Mouse (Mus musculus) gastrocnemius, adult 2 months (tissue): ENCODE measurements around the gene Ackr3. TPM values are rescaled to one million over a fixed set of nuclear protein-coding genes. Genes with fewer than 3 reads are reported as not detected.

Experiments used
- DNase-seq: peaks from one replicate; pipeline ENCODE4 v3.0.0; 2022
- H3K27ac ChIP-seq: fragments of 200-600 bp; 2 replicates; pipeline ENCODE4 v1.8.1; 2022; ENCODE audit warnings: mild to moderate bottlenecking
- H3K4me3 ChIP-seq: fragments of 200-600 bp; 2 replicates; pipeline ENCODE4 v1.8.1; 2022; ENCODE audit warnings: mild to moderate bottlenecking, moderate library complexity
- CTCF ChIP-seq: fragments of 200-600 bp; IDR thresholded peaks from 2 replicates; pipeline ENCODE4 v1.8.1; 2022; ENCODE audit warnings: antibody characterized with exemption, mild to moderate bottlenecking, moderate library complexity
- intact Hi-C: fragments of 180-260 bp; cut with DNase I; formaldehyde crosslinking; loops from one replicate; pipeline ENCODE4 v1.15.1; 2025
- total RNA-seq, 2 experiments: library from RNA; stranded (reverse); gene quantifications; 2 replicates each; pipeline ENCODE4 v1.2.3; 2021

Ackr3 gene
- total RNA-seq, 2 experiments from 2014 or later: 10.7 to 17.2 TPM

DNA sequence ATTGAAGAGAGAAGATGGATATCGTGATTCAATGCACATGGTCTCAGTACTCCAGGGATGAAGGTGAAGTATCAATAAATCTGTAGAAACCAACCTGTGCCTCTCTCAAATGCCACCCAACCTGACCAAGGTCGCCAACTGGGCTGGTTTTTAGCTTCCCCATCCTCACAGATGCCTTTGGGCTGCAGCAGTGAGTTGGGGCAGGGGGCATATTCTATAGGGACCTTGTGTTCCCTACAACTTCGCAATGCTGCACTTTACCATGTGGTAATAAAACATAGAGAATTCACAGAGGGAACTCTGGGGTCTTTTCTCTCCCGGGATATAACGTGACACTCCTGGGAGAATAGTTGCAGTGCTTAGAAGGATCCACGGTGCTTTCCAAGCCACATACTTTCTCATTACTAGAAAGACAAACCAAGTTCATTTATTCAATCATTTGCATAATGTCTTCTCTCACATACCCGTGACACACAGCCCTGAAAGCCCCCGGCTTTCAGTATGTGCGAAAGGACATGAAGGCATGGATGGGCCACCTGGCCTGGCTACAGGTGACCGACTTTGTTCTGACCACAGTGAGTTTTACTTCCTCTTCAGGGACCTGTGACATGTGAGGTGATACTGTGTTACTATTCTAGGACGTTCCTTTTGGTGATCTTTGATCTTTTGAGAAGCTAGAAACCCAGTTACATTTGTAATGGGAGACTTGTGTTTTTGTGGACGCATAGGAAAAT is 22.6 kb upstream of the Ackr3 start:
- no peak for DNase-seq
- Histone ChIP-seq H3K27ac (no peak overlapping the region), H3K4me3 (no peak overlapping the region)
- intact Hi-C loops: no loop called here
- TF ChIP-seq CTCF: no peak

GRCm38 (mm10) chr1:90182521-90182920 is 21.3 kb upstream of the Ackr3 start:
- no peak for DNase-seq
- Histone ChIP-seq H3K4me3 (no peak overlapping the region), H3K27ac (no peak overlapping the region)
- TF ChIP-seq CTCF: no peak
- intact Hi-C loops: no loop called here

DNA sequence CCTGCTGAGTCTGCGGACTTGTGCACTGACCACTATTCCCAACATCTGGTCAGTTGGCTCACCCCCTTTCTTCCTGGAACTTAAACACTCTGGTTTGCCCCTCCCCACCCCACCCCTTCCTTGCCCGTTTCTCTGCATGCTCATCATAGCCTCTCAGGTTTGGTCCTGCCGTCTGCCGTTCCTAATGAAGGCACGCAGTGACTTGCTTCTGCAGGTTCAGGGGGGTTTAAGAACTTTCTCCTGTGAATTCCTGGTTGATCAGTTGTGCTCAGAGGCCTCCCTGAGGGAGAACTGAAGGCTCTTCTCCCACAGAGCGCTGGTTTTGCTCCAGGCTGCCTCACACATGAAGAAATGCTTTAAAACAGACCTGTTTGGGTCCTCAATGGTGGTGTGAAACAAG is 20.2 kb upstream of the Ackr3 start:
- TF ChIP-seq CTCF: no peak
- H3K4me3 ChIP-seq: no peak overlapping the region
- DNase-seq: no peak
- intact Hi-C loops: no loop called here
- no peak overlapping the region for H3K27ac ChIP-seq

GRCm38 (mm10) chr1:90186173-90186572 is 17.6 kb upstream of the Ackr3 start:
- TF ChIP-seq CTCF: no peak
- Histone ChIP-seq H3K4me3 (no peak overlapping the region), H3K27ac (no peak overlapping the region)
- DNase-seq: no peak
- intact Hi-C loops: no loop called here

GRCm38 (mm10) chr1:90186874-90187273 is 16.9 kb upstream of the Ackr3 start:
- intact Hi-C loops: no loop called here
- H3K4me3 ChIP-seq: no peak overlapping the region
- no peak for DNase-seq
- no peak overlapping the region for H3K27ac ChIP-seq
- TF ChIP-seq CTCF: no peak

DNA sequence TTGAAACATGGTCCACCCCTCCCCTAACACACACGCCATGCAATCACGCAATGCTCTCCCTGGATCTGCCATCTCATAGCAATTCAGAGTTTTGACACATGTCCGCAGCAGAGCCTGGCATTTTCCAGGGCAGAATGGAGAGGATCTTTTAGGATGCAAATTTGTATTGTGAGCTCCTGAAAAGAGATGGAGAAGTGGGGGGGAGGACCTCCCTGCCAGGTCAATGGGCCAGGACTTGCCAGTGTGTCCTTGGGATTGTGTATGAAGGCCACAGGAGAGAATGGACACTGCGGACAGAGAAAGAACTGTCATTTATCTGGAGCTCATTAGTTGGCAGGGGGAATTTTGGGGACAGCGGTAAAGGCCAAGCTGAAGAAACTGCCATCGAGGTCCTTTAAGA is 14.7 kb upstream of the Ackr3 start:
- no peak overlapping the region for H3K27ac ChIP-seq
- DNase-seq: no peak
- no peak for TF ChIP-seq CTCF
- no peak overlapping the region for H3K4me3 ChIP-seq
- intact Hi-C loops: no loop called here

DNA sequence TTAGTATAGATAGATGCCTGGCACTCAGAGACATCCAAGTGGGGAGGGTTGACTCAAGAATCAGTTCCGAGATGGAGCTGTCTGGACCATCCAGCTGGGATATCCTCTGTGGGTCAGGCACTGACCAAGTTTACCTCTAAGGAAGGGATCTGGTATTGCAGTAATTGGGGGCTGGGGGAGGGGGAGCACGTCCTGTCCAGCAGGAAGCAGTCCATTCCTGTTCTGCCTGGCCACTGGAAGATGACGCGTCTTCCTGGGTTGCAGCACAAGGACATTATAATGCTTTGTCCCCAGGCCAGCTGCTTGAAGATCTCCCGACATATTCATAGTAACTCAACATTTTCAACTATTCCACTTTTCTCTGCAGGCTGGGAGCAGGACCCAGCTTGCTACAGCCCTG is 2.5 kb upstream of the Ackr3 start:
- DNase-seq: no peak
- TF ChIP-seq CTCF: no peak
- Histone ChIP-seq H3K4me3 (no peak overlapping the region), H3K27ac (peak overlapping the region; percentile 83)
- intact Hi-C loops: no loop called here

DNA sequence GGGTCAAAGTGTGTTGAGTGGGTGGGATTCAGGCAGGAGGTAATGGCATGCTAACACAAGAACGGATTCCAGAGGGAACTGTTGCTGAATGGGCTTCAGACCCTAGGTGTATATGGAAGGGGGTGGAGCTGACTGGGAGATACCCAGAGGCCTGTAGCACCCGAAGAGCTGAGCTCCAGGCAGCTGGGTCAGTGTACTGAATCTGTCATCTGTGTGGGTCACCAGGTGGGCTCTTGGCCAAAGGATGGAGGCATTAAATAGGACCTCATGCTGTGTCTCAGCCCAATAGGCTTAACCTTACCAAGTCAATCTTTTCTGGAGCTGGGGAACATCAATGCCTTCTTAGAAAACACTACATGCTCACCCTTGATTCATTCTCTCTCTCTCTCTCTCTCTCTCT is 2.1 kb upstream of the Ackr3 start:
- intact Hi-C loops: no loop called here
- TF ChIP-seq CTCF: no peak
- Histone ChIP-seq H3K27ac (peak overlapping the region; percentile 83), H3K4me3 (no peak overlapping the region; the same call in none of the 2 replicates)
- DNase-seq: no peak

GRCm38 (mm10) chr1:90202207-90202978 is 1.4 kb upstream of the Ackr3 start:
- Histone ChIP-seq H3K4me3 (peak overlapping the region; percentile 77), H3K27ac (peak overlapping the region; percentile 83)
- intact Hi-C loops: no loop called here
- peak; percentile 54 for TF ChIP-seq CTCF
- peak; percentile 90 for DNase-seq

DNA sequence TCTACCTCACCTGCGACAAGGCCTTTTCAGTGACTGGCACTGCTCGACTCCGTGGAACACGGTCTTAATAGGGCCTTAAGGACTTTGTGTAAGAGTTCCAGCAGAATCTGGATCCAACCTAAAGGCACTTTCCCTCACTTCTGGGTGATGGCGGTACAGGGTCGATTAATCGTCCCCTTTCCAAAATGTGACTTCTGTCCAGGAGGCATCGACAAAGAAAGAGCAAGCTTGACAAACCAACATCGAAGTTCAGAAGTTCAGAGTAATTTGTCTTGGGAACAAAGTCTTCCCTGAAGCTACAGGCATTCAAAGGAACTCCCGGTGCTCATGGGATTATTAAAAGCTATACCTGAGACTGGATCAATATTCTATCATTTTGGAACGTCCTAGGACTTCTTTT is 439 bp upstream of the Ackr3 start:
- Histone ChIP-seq H3K27ac (peak overlapping the region; percentile 83), H3K4me3 (peak overlapping the region; percentile 77)
- intact Hi-C loops: no loop called here
- no peak for DNase-seq
- no peak for TF ChIP-seq CTCF

DNA sequence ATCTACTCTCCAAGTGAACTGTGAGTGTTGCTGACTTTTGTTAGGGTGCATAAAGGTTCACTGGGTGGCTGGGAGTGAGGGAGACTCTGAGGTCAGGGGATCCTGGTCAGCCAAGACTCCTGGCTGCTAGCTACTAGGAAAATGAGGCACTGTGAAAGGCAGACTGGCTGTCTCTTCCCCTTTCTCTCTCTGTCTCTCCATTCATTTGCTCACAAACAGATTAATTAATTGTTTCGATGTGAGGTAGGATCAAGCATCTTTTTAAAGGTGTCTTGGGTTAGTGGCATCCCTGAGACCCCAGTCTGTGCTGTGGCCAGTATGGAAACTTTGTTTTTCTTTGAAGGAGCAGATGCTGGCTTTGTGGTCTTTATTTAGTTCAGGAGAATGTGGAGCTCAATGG is 1.0 kb downstream of the Ackr3 start:
- TF ChIP-seq CTCF: no peak
- Histone ChIP-seq H3K27ac (peak overlapping the region; percentile 83), H3K4me3 (peak overlapping the region; percentile 77)
- DNase-seq: no peak
- intact Hi-C loops: loop anchor here (1.0 to 5.0 kb wide), 4 partner anchors 62 to 384 kb away; no protein-coding TSS in a partner anchor

DNA sequence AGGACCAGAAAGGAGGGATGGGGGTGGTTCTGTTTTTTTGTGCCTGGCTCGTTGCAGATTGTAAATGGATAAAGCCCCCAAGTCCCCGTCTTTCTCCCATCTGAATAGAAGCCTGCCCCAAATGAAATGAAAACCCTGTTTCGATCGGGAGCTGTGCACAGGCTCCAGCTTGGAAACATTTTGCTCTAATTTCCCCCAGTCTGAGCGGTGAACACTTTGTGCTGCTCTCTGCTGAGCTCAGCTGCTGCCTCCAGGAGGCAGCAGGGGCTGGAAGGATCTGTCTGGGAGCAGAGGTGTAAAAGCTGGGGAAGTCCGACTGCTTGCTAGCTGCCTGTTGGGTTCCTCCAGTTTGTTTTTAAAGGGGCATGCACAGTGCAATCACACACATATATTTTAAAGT is 1.4 kb downstream of the Ackr3 start:
- peak overlapping the region; percentile 83 for H3K27ac ChIP-seq
- DNase-seq: peak; percentile 77
- peak; percentile 86 for TF ChIP-seq CTCF
- peak overlapping the region; percentile 77 for H3K4me3 ChIP-seq
- intact Hi-C loops: loop anchor here (1.0 to 5.0 kb wide), 4 partner anchors 62 to 384 kb away; no protein-coding TSS in a partner anchor

DNA sequence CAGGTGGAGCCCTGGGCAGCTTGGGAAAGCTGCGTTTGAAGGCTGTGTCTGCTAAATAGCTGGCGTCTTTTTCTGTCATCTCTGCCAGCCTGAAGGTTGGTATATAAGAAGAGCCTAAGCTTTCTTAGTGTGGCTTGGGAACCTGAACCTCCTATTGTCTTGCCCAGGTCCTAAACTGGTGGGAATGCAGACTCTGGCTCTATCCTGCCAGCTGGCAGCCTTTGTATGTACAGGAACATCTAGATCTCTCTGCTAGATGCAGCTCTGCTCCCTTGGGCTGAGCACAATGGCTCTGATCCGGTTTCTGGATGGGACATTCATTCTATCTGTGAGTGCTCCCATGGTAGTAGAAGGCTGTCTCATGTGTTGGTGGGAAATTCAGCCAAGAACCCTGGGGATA is 2.9 kb downstream of the Ackr3 start:
- Histone ChIP-seq H3K27ac (peak overlapping the region; percentile 83), H3K4me3 (peak overlapping the region; percentile 77)
- TF ChIP-seq CTCF: no peak
- peak; percentile 53 for DNase-seq
- intact Hi-C loops: loop anchor here (5.0 kb wide), 2 partner anchors 61 to 291 kb away; no protein-coding TSS in a partner anchor
